Mouse (Mus musculus): ENCODE measurements around the gene Ace3.

Ace3 gene

GRCm38 (mm10) chr11:106044349-106044748, 49.9 kb downstream of the Ace3 start:
- ATAC-seq (ENCODE audit: low TSS enrichment), result no peak

DNA sequence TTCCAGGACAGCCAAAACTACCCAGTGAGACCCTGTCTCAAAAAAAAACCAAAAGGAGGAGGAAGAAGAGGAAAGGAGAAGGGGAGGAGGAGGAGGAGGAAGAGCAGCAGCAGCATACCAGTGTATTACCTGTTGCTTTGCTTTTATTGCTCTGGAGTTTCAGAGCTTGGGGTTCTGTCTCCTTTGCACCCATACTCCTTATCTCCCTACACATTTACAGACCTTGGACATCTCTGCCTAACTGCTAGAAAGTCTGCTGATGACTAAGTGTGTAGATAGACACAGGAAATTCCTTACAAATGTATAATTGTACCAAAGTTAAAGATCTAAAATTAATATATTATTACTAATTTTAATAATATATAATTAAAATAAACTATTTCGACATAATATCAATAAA, 50.8 kb downstream of the Ace3 start:
- no peak for ATAC-seq (ENCODE audit: low TSS enrichment)

- no peak for ATAC-seq (ENCODE audit: low TSS enrichment)
Measured at GRCm38 (mm10) chr11:106045780-106046179, 51.3 kb downstream of the Ace3 start.

DNA sequence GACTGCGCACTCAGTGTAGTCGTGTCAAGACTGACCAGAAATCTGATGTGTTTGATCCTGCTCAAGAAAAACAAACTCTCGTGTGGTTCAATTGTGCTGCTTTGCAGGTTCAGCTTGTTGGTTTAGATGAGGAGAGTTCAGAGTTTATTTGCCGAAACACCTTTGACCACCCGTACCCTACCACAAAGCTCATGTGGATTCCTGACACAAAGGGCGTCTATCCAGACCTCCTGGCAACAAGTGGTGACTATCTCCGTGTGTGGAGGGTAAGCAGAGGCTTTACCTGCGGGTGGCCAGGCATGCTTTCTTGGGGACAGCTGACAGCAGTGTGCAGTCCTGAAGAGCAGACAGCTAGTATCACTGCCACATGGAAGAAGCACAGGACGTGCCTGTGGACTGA, 52.1 kb downstream of the Ace3 start:
- ATAC-seq (ENCODE audit: low TSS enrichment), result no peak

GRCm38 (mm10) chr11:106053921-106054320, 59.4 kb downstream of the Ace3 start:
- ATAC-seq (ENCODE audit: low TSS enrichment), result no peak

GRCm38 (mm10) chr11:106054600-106054999, 60.1 kb downstream of the Ace3 start:
- ATAC-seq (ENCODE audit: low TSS enrichment), result no peak

Data from frontal cortex, adult (tissue).